Mouse (Mus musculus) heart, postnatal 0 days (tissue): ENCODE results near the gene Tor2a. TPM values are rescaled to one million over a fixed set of nuclear protein-coding genes. Genes with fewer than 3 reads are reported as not detected.

Source experiments
- ATAC-seq: fragments of 200-750 bp; cut with Nextera tagmentation; 2 replicates; pipeline ENCODE4 v1.8.0; 2017; ENCODE audit warnings: low read depth, moderate number of reproducible peaks, moderate library complexity; ENCODE audit not compliant: insufficient read depth
- DNase-seq: peaks from one replicate; pipeline ENCODE4 v3.0.0-alpha.2; 2016; ENCODE audit warnings: low spot score
- H3K27ac ChIP-seq: fragments of 300-500 bp; sonication (generic); 2 replicates; pipeline ENCODE4 v1.5.1; 2014; ENCODE audit warnings: low read depth, mild to moderate bottlenecking
- H3K27me3 ChIP-seq: fragments of 300-500 bp; sonication (generic); 2 replicates; pipeline ENCODE4 v1.6.1; 2014; ENCODE audit warnings: low read length, mixed read lengths; ENCODE audit not compliant: control insufficient read depth, insufficient read depth
- H3K36me3 ChIP-seq: fragments of 300-500 bp; sonication (generic); replicated peaks from 2 replicates; pipeline ENCODE4 v1.6.1; 2014; ENCODE audit warnings: low read length, mixed read lengths; ENCODE audit not compliant: control insufficient read depth, insufficient read depth
- H3K4me1 ChIP-seq: fragments of 300-500 bp; sonication (generic); 2 replicates; pipeline ENCODE4 v1.6.1; 2014; ENCODE audit warnings: antibody characterized with exemption; ENCODE audit not compliant: control insufficient read depth, insufficient read depth
- H3K4me2 ChIP-seq: fragments of 300-500 bp; sonication (generic); 2 replicates; pipeline ENCODE4 v1.6.1; 2014; ENCODE audit warnings: low read depth, mild to moderate bottlenecking, low read length, moderate library complexity
- H3K4me3 ChIP-seq: fragments of 300-500 bp; sonication (generic); 2 replicates; pipeline ENCODE4 v1.5.1; 2014; ENCODE audit warnings: low read depth, low read length
- H3K9ac ChIP-seq: fragments of 300-500 bp; sonication (generic); replicated peaks from 2 replicates; pipeline ENCODE4 v1.6.1; 2014; ENCODE audit warnings: low read depth, low read length, mixed read lengths
- H3K9me3 ChIP-seq: fragments of 300-500 bp; sonication (generic); replicated peaks from 2 replicates; pipeline ENCODE4 v1.6.1; 2016; ENCODE audit warnings: low read length; ENCODE audit not compliant: control insufficient read depth
- CTCF ChIP-seq: IDR thresholded peaks from 2 replicates; pipeline ENCODE4 v1.5.1; 2016; ENCODE audit warnings: antibody characterized with exemption, control low read depth, low read depth
- EP300 ChIP-seq: IDR thresholded peaks from 2 replicates; pipeline ENCODE4 v1.6.1; 2016; ENCODE audit warnings: antibody characterized with exemption, low read depth
- WGBS: fragments of 180-500 bp; shearing (Covaris S2); extraction: QIAGEN DNeasy Blood & Tissue Kit; methylation state at CpG from one replicate; pipeline ENCODE4 v1.1.7; 2014; 5-methylcytosine and 5-hydroxymethylcytosine counted together
- polyA plus RNA-seq: library from polyadenylated mRNA; unstranded; fragments of >200 nt; fragmentation: Nextera tagmentation; extraction: Ambion mirVana; gene quantifications from 2 replicates; pipeline ENCODE4 v1.2.1, GENCODE M21; 2015
- total RNA-seq: library from RNA; depleted of rRNA; stranded (reverse); fragments of >200 nt; gene quantifications from 2 replicates; pipeline ENCODE4 v1.2.3, GENCODE M21; 2014; ENCODE audit warnings: low replicate concordance

Tor2a gene
- total and polyA plus RNA-seq, 2 experiments from 2014 or later: 27.5 to 34.6 TPM

DNA sequence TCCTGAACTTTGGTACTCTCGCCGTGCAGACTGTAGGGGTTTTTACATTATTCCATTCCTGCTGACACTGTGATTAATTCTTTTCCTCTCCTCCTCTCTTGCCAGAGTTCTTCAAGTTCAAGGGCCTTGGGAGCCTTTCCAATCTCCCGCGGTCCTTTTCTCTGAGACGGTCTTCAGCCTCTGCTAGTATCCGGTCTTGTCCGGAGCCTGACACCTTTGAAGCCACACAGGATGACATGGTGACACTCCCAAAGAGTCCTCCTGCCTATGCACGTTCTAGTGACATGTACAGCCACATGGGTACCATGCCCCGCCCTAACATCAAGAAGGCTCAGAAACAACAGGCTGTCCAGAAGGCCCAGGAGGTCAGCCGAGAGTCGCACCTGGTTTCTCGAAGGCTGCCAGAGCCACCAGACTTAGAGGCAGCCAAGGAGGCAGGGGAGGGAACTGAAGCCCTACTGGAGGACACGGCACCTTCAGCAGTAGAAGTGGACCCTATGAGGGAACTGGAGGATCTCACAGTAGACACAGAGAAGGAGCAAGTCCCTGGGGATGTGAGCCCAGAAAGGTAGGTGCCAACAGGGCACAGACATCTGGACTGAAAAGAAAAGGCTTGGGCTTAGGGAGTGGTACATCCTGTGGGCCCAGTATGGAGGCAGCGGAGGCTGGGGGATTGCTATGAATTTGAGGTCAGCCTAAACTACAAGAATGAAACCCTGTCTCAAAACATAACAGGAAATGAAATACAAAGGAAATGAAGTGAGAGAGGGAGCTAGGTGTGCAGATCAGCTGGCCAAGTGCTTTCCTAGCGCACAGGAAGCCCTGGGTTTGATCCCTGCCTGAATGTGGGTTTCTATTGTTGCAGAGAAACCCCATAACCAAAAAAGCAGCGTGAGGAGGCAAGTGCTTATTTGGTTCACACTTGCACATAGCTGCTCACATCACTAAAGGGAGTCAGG is 31.9 kb upstream of the Tor2a start:
- no peak overlapping the region for H3K4me2 ChIP-seq
- no peaks in the 10 kb centered on the region for H3K9me3 ChIP-seq
- H3K9ac ChIP-seq: no peak overlapping the region
- DNase-seq (no peak), ATAC-seq (no peak)
- H3K27me3 ChIP-seq: no peaks in the 10 kb centered on the region
- H3K27ac ChIP-seq: peak overlapping the region; percentile 48; the same call in 1 of the 2 replicates
- no peak overlapping the region for H3K4me3 ChIP-seq
- WGBS: 73% methylated on average over 16 of the region's 16 CpGs
- no peaks in the 10 kb centered on the region for H3K36me3 ChIP-seq
- TF ChIP-seq EP300 (no peak), CTCF (no peak)
- no peaks in the 10 kb centered on the region for H3K4me1 ChIP-seq

- DNase-seq: peak; percentile 98
- H3K4me3 ChIP-seq: peak overlapping the region; percentile 51
- H3K9ac ChIP-seq: peak overlapping the region; percentile 43
- peak; percentile 96 for ATAC-seq
- peaks cover 11% of the 10 kb centered on the region for H3K4me1 ChIP-seq
- no peaks in the 10 kb centered on the region for H3K9me3 ChIP-seq
- H3K27ac ChIP-seq: peak overlapping the region; percentile 87
- TF ChIP-seq EP300: no peak
- no peak for TF ChIP-seq CTCF
- H3K4me2 ChIP-seq: peak overlapping the region; percentile 53
- WGBS: under 1% methylated on average over 16 of the region's 16 CpGs
- no peaks in the 10 kb centered on the region for H3K36me3 ChIP-seq
- H3K27me3 ChIP-seq: no peaks in the 10 kb centered on the region
These were observed 29.6 kb upstream of the Tor2a start for GRCm38 (mm10) chr2:32727435-32727834.

- Histone ChIP-seq H3K36me3 (no peaks in the 10 kb centered on the region), H3K4me2 (peak overlapping the region; percentile 53), H3K27ac (peak overlapping the region; percentile 87), H3K9me3 (no peaks in the 10 kb centered on the region), H3K4me3 (peak overlapping the region; percentile 51), H3K9ac (peak overlapping the region; percentile 43), H3K27me3 (no peaks in the 10 kb centered on the region), H3K4me1 (peaks cover 11% of the 10 kb centered on the region)
- DNase-seq (no peak), ATAC-seq (peak; percentile 45)
- no peak for TF ChIP-seq CTCF
- TF ChIP-seq EP300: peak; percentile 97
- 41% methylated on average over 7 of the region's 7 CpGs for WGBS
These were observed 28.6 kb upstream of the Tor2a start for GRCm38 (mm10) chr2:32728463-32728862.

GRCm38 (mm10) chr2:32729547-32729946 is 27.5 kb upstream of the Tor2a start:
- no peaks in the 10 kb centered on the region for H3K36me3 ChIP-seq
- no peaks in the 10 kb centered on the region for H3K9me3 ChIP-seq
- H3K4me3 ChIP-seq: peak overlapping the region; percentile 10
- 54% methylated on average over 4 of the region's 4 CpGs for WGBS
- TF ChIP-seq CTCF: no peak
- no peak for TF ChIP-seq EP300
- H3K4me2 ChIP-seq: peak overlapping the region; percentile 53
- no peaks in the 10 kb centered on the region for H3K27me3 ChIP-seq
- H3K4me1 ChIP-seq: peaks cover 11% of the 10 kb centered on the region
- DNase-seq: no peak
- no peak for ATAC-seq
- 0 out of 2 replicates have a peak overlapping the region, but pooled peaks have one; percentile 24 for H3K9ac ChIP-seq
- H3K27ac ChIP-seq: peak overlapping the region; percentile 87

GRCm38 (mm10) chr2:32730854-32731253 is 26.2 kb upstream of the Tor2a start:
- TF ChIP-seq EP300 (no peak), CTCF (no peak)
- DNase-seq: no peak
- Histone ChIP-seq H3K4me1 (peaks cover 11% of the 10 kb centered on the region), H3K9ac (0 out of 2 replicates have a peak overlapping the region, but pooled peaks have one; percentile 7), H3K27ac (peak overlapping the region; percentile 87), H3K36me3 (no peaks in the 10 kb centered on the region), H3K4me2 (peak overlapping the region; percentile 53), H3K4me3 (0 out of 2 replicates have a peak overlapping the region, but pooled peaks have one; percentile 10), H3K9me3 (no peaks in the 10 kb centered on the region), H3K27me3 (no peaks in the 10 kb centered on the region)
- no peak for ATAC-seq
- 21% methylated on average over 11 of the region's 11 CpGs for WGBS
